Comparison of ENCODE assay signal across 8 mouse cellular contexts in the genomic region with DNA sequence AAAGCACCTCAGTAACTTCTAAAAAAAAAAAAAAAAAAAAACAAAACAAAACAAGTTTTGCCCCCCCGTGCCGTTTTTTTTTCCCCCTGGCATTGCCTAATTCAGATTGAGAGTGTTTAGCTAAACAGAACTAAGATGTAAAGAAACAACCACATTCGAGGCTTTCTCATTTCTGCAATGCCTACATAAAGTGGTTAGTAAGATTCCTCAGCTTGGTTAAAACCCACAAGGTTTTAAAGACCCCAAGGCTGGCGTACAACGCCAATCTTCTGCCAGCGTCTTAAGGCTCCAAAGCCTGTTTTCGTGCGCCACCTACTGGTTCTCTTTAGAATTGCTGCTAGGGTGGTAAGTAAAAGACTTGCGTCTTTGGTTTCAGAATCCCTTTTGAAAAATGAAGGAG. TPM values are rescaled to one million over a fixed set of nuclear protein-coding genes. Genes with fewer than 3 reads are reported as not detected.
A peak's percentile ranks its signal among the peaks of the same experiment; 100 is the strongest.
DNase-seq lines count a peak whose midpoint lies in the region; ATAC-seq and TF ChIP-seq lines count a peak whose summit lies in the region.

No protein-coding gene starts in this region.

- peaks cover 83% of the 10 kb centered on the region for H3K4me1 ChIP-seq in heart, embryonic 15.5 days (replicated peaks)
- H3K4me1 ChIP-seq in lung, embryonic 14.5 days (ENCODE audit: insufficient read depth): peaks cover 43% of the 10 kb centered on the region

- peak overlapping the region; percentile 91; the same call in 1 of the 2 replicates for H3K27ac ChIP-seq in heart, embryonic 15.5 days
- H3K27ac ChIP-seq in lung, embryonic 14.5 days (ENCODE audit: low read depth): no peak overlapping the region; the same call in 1 of the 2 replicates

- WGBS in heart, embryonic 15.5 days: 7% methylated on average over 9 of the region's 9 CpGs
- WGBS in lung, embryonic 14.5 days: 8% methylated on average over 9 of the region's 9 CpGs

- peak; percentile 94 for TF ChIP-seq CTCF in lung, embryonic 14.5 days (IDR thresholded peaks at IDR 0.05; ENCODE audit: low read depth)

- H3K36me3 ChIP-seq in heart, embryonic 15.5 days: peaks cover 6% of the 10 kb centered on the region
- peaks cover 22% of the 10 kb centered on the region for H3K36me3 ChIP-seq in lung, embryonic 14.5 days (ENCODE audit: insufficient read depth)

- H3K9me3 ChIP-seq in heart, embryonic 15.5 days (replicated peaks): no peaks in the 10 kb centered on the region
- no peaks in the 10 kb centered on the region for H3K9me3 ChIP-seq in lung, embryonic 14.5 days (ENCODE audit: low read depth, low read length)

- no peak overlapping the region for H3K9ac ChIP-seq in heart, embryonic 15.5 days
- no peak overlapping the region for H3K9ac ChIP-seq in lung, embryonic 14.5 days

- ATAC-seq in erythroid progenitor cell, adult 5-6 weeks (replicated peaks; ENCODE audit: low FRiP score, poor library complexity, severe bottlenecking): 0 out of 2 replicates have a peak, but pooled peaks have one; percentile 9
- no peak for ATAC-seq in heart, embryonic 15.5 days (replicated peaks; ENCODE audit: insufficient number of reproducible peaks, insufficient read depth, low FRiP score, low read depth)
- no peak for ATAC-seq in lung, embryonic 14.5 days (ENCODE audit: insufficient read depth)

- peak overlapping the region; percentile 30 for H3K4me3 ChIP-seq in heart, embryonic 15.5 days
- peak overlapping the region; percentile 23; the same call in 1 of the 2 replicates for H3K4me3 ChIP-seq in lung, embryonic 14.5 days (ENCODE audit: low read depth, low read length)

- no peaks in the 10 kb centered on the region for H3K27me3 ChIP-seq in heart, embryonic 15.5 days
- H3K27me3 ChIP-seq in lung, embryonic 14.5 days (ENCODE audit: insufficient read depth, low read length): no peaks in the 10 kb centered on the region

- H3K4me2 ChIP-seq in heart, embryonic 15.5 days: peak overlapping the region; percentile 61
- H3K4me2 ChIP-seq in lung, embryonic 14.5 days: peak overlapping the region; percentile 59

- peak; percentile 92 for DNase-seq in MN1 (ENCODE audit: low spot score)
- peak; percentile 97 for DNase-seq in brain, adult 2 months (ENCODE audit: low read depth, low spot score)
- peak; percentile 86 for DNase-seq in layer of hippocampus, adult 11-12 months (ENCODE audit: low spot score)
- peak; percentile 99 for DNase-seq in lung, embryonic 14.5 days
- DNase-seq in right cerebral cortex, postnatal 10 days (ENCODE audit: low spot score in 2 of 2): peak; percentile 87 to 92
- peak; percentile 70 for DNase-seq in yolk sac, embryonic 10.5 days (ENCODE audit: low spot score)

RNA-seq across cellular contexts. Expression of a gene that starts 10.2 kb away (rescaled TPM):
- 583 and 622 TPM in 2 replicates for total RNA-seq in erythroid progenitor cell, adult 5-6 weeks (2015; ENCODE audit: low replicate concordance)
- total RNA-seq in erythroid progenitor cell, adult 5-6 weeks (2017; ENCODE audit: low replicate concordance): 406 and 427 TPM in 2 replicates
- 44.3 and 53.3 TPM in 2 replicates for polyA plus RNA-seq in heart, embryonic 15.5 days (2015; fragmentation: Nextera tagmentation; extraction: Ambion mirVana)
- polyA plus RNA-seq in lung, embryonic 14.5 days (2014; fragmentation: Nextera tagmentation; extraction: Ambion mirVana): 63.2 and 69.3 TPM in 2 replicates
